Comparison of ENCODE assay signal across 25 mouse cellular contexts in the genomic region with DNA sequence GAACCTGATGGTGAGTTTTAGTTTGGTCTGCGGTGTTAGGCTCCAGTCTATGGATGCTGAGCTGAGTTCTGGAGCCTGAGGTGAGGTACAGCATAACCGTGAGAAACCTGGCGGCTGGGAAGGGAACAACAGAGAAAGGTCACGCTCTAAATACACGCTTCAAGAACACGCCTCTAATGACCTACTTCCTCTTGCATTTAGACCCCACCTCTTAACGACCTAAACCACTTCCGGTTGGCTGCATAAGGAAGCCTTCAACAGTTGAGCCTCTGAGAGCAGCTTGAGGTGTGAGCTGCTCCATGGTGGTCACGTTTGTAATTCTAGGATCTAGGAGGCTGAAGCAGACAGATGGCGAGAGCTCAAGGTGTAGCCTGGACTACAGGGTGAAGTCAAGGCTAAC.
DNase-seq lines count a peak whose midpoint lies in the region; ATAC-seq lines count a peak whose summit lies in the region.
"Had no signal": no experiment of that assay in that cellular context is flagged by ENCODE, and none has a peak within 500 bp of the region (broad histone marks: within the 10 kb centered on the region; RNA-seq: fewer than 3 reads in every experiment).

No protein-coding gene starts in this region.

- WGBS in heart, embryonic 11.5 days (ENCODE audit: insufficient replicate concordance) = 76% methylated on average over 10 of the region's 10 CpGs

- H3K27ac ChIP-seq in heart, embryonic 11.5 days (ENCODE audit: low read depth, low read length) = no peak overlapping the region
- H3K27ac ChIP-seq: forebrain, embryonic 13.5 days; heart, adult 2 months; heart, embryonic 13.5 days; hindbrain, embryonic 10.5 days; hindbrain, embryonic 15.5 days; kidney, embryonic 15.5 days; limb, embryonic 13.5 days; lung, embryonic 15.5 days; midbrain, embryonic 13.5 days had no signal

- DNase-seq in heart, adult 11 months = peak; percentile 77
- peak; percentile 5 for DNase-seq in T-cell, adult 2 months (ENCODE audit: low spot score)
- peak; percentile 32 for DNase-seq in retina, postnatal 1 day
- DNase-seq in left cerebral cortex, adult 18-20 months (ENCODE audit: low spot score in 2 of 2) = no peak
- DNase-seq in Muller cell, postnatal 12 days (ENCODE audit: inconsistent ontology term) = no peak
- no peak for DNase-seq in neural tube, embryonic 10.5 days (ENCODE audit: extremely low spot score, low spot score)
- DNase-seq: adrenal gland, adult 2 months; cerebellum, adult 9-11 months; gastrocnemius, postnatal 10 days; heart, adult 2 months; heart, postnatal 10 days; kidney, adult 18-20 months; kidney, postnatal 25 days had no signal

- no peak overlapping the region for H3K4me2 ChIP-seq in heart, embryonic 11.5 days
- H3K4me2 ChIP-seq: forebrain, embryonic 13.5 days; heart, embryonic 13.5 days; hindbrain, embryonic 15.5 days; kidney, embryonic 15.5 days; limb, embryonic 13.5 days; liver, embryonic 11.5 days; lung, embryonic 15.5 days; midbrain, embryonic 13.5 days had no signal

- no peak overlapping the region for H3K4me3 ChIP-seq in heart, embryonic 11.5 days (ENCODE audit: low read depth, low read length)
- H3K4me3 ChIP-seq: forebrain, embryonic 13.5 days; heart, adult 2 months; heart, embryonic 13.5 days; hindbrain, embryonic 10.5 days; hindbrain, embryonic 15.5 days; kidney, embryonic 15.5 days; limb, embryonic 13.5 days; lung, embryonic 15.5 days; megakaryocyte, embryonic 14.5 days; midbrain, embryonic 13.5 days had no signal

- no peaks in the 10 kb centered on the region for H3K27me3 ChIP-seq in heart, embryonic 11.5 days (ENCODE audit: control insufficient read depth, insufficient read depth, low read length)
- H3K27me3 ChIP-seq: forebrain, embryonic 13.5 days; heart, embryonic 13.5 days; hindbrain, embryonic 15.5 days; kidney, embryonic 15.5 days; limb, embryonic 13.5 days; lung, embryonic 15.5 days; megakaryocyte, embryonic 14.5 days; midbrain, embryonic 13.5 days had no signal

- no peaks in the 10 kb centered on the region for H3K36me3 ChIP-seq in heart, embryonic 11.5 days (ENCODE audit: control insufficient read depth, insufficient read depth, low read length)
- H3K36me3 ChIP-seq: heart, embryonic 13.5 days; hindbrain, embryonic 10.5 days; hindbrain, embryonic 15.5 days; kidney, embryonic 15.5 days; limb, embryonic 13.5 days; lung, embryonic 15.5 days; midbrain, embryonic 13.5 days had no signal

- ATAC-seq in heart, embryonic 11.5 days (replicated peaks; ENCODE audit: insufficient number of reproducible peaks, low FRiP score, low TSS enrichment) = no peak
- peak; percentile 97 for ATAC-seq in megakaryocyte, adult 5-6 weeks (ENCODE audit: poor library complexity, severe bottlenecking)
- ATAC-seq: forebrain, embryonic 13.5 days; midbrain, embryonic 13.5 days had no signal

- H3K9me3 ChIP-seq in heart, embryonic 11.5 days (replicated peaks; ENCODE audit: control insufficient read depth, low read length) = no peaks in the 10 kb centered on the region
- H3K9me3 ChIP-seq: forebrain, embryonic 13.5 days; heart, embryonic 13.5 days; hindbrain, embryonic 10.5 days; hindbrain, embryonic 15.5 days; kidney, embryonic 15.5 days; limb, embryonic 13.5 days; lung, embryonic 15.5 days; midbrain, embryonic 13.5 days had no signal

- no peak overlapping the region for H3K9ac ChIP-seq in heart, embryonic 11.5 days (ENCODE audit: low read depth, low read length)
- H3K9ac ChIP-seq: forebrain, embryonic 13.5 days; heart, embryonic 13.5 days; hindbrain, embryonic 15.5 days; kidney, embryonic 15.5 days; limb, embryonic 13.5 days; lung, embryonic 15.5 days; midbrain, embryonic 13.5 days had no signal

- no peaks in the 10 kb centered on the region for H3K4me1 ChIP-seq in heart, embryonic 11.5 days (ENCODE audit: control insufficient read depth, insufficient read depth, low read length)
- H3K4me1 ChIP-seq: forebrain, embryonic 13.5 days; hindbrain, embryonic 15.5 days; limb, embryonic 13.5 days; midbrain, embryonic 13.5 days had no signal

Comparison
In these comparisons a context has a peak if more than half of its experiments do, and no peak if none do; other contexts are left out.
1. DNase-seq: peak in heart, adult 11 months (single experiment), T-cell, adult 2 months (single experiment) and retina, postnatal 1 day (single experiment); none in left cerebral cortex, adult 18-20 months (0 of 2), Muller cell, postnatal 12 days (single experiment) and neural tube, embryonic 10.5 days (single experiment).